Mouse (Mus musculus) monocyte, adult 5-6 weeks (primary cell): Measurements from ENCODE around the gene Dus3l. TPM values are rescaled to one million over a fixed set of nuclear protein-coding genes. Genes with fewer than 3 reads are reported as not detected.

Experiments
- ATAC-seq: fragments of 153-309, 156-312 bp; replicated peaks from 2 replicates; pipeline ENCODE4 v1.8.0; 2017; ENCODE audit warnings: mild to moderate bottlenecking; ENCODE audit not compliant: low TSS enrichment, insufficient number of reproducible peaks, severe bottlenecking, poor library complexity, low FRiP score
- total RNA-seq: library from RNA; stranded (forward); fragments of 200-1000, 200-491, 200-594 nt; gene quantifications from 3 replicates; pipeline ENCODE4 v1.2.3, GENCODE M21; 2017

Dus3l gene
- total RNA-seq, 1 experiment from 2014 or later, result 15.0 TPM

DNA sequence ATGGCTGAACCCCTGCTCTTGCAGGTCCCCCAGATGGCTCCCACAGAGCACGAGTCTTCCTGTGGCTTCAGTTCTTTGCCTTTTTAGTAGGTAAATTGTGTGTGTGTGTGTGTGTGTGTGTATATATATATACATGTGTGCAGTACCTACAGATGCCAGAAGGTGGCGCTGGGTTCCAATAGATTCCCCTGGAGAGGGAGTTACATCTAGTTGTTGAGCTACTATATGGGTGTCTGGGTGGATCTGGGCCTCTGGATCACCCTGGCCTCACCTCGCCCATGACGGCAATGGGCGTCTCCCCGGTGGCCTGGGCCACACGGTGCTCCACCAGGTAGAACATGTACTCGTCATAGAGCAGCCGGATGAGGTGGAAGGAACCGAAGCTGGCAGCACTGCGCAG is 13.0 kb downstream of the Dus3l start:
- ATAC-seq, result no peak

DNA sequence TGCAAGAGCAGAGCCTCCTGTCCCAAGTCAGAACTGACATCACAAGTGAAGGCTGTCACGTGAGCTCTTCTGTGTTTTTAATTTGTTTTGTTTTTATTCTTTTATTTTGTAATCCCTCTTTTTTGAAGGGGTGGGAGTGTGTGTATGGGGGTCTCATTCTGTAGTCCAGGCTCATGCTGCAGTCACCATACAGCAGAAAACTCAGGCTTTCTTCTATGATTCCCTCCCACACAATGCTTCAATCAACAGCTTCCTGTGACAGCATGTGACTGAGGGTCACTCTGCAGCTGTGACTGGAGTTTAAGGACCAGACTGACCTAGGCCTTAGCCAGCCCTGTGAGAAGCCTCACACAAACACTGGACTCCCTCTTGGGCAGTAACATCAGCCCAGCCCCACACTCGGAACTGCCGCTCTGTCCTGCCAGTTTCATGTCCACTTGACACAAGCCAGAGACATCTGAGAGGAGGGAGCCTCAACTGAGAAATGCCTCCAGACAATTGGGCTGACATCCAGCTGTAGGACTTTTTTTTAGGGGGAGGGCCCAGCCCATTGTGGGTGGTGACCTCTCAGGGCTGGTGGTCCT is 14.3 kb downstream of the Dus3l start:
- no peak for ATAC-seq

DNA sequence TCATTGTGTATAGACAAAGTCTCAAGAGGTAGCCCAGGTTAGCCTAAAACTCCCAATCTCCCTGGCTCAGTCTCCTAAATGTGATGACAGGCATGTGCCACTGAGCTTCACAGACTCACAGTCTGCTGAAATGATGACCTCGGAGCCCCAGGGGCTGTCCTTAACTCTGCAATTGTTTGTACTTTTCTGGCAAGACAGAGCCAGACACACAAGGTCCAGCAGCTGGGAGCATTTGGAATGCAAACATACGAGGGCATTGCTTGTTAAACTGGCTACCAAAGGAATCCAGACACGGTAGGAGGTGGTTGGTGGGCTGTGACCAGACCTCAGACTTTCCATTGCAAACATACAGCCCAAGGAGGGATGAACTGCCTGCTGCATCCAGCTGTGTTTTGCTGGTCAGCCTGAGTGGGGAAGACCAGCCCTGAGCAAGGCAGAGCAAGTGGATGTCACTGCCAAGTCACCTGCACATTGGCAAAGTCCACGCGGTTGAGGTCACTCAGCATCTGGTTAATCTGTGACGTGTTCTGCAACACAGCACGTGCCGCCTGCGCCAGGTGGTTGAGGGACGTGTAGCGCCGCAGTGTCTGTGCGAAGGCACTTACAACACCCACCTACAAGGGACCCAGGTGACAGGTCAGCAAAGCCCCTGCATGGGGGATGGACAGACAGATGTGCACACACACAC is 15.9 kb downstream of the Dus3l start:
- ATAC-seq, result no peak

DNA sequence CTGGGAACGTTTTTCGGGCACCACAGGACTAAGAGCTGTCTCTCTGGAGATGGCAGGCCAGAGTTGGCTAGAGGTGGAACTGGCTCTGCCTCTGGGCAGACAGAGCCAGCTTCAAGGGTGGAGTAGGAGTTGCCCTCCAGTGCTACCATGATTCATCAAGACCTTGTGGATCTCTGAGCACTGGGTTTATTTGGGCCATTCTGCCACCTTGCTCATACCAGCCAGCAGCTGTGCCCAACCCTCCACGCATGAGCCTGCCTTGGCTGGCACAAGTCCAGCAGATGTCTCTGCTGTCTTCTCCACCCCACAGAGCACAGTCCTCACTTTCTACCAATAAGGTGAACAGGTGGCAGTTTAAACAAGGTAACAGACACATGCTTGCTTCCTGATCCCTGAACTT is 24.3 kb downstream of the Dus3l start:
- ATAC-seq, result no peak

DNA sequence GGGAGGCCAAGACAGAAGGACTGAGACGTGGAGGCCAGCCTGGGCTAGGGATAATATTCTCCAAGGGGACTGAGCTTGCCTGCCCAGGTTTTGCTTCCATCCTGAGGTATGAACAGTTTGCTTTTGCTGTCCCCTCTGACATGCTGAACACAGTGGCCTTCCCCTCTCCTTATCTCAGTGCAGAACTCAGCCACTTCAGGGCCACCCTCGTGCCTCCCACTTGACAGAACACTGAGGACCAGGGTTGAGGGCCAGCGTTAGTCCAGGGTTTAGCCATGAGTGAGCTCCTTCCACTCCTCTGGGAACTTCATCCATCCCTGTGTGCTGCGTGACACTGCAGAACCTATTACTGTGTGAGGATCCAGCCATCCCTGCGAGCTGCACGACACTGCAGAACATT is 24.7 kb downstream of the Dus3l start:
- no peak for ATAC-seq

DNA sequence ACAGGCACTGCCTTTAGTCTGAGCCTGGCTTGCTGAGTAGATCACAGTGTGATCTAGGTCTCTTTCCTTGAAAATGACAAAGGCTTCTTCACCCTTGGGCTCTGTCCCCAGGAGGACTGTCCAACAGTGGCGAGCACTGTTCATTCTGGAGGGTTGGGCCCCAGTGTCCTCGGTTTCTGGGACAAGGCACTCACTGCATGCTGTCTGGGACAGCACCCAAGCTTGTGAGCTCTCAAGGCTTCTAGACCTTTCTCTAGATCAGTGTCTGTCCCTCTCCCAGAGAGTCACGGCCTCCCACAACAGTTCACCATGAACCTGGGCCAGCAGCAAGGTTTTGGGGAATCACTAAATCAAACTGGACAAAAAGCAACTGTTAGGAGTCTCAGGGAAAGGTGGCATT is 28.0 kb downstream of the Dus3l start:
- no peak for ATAC-seq

DNA sequence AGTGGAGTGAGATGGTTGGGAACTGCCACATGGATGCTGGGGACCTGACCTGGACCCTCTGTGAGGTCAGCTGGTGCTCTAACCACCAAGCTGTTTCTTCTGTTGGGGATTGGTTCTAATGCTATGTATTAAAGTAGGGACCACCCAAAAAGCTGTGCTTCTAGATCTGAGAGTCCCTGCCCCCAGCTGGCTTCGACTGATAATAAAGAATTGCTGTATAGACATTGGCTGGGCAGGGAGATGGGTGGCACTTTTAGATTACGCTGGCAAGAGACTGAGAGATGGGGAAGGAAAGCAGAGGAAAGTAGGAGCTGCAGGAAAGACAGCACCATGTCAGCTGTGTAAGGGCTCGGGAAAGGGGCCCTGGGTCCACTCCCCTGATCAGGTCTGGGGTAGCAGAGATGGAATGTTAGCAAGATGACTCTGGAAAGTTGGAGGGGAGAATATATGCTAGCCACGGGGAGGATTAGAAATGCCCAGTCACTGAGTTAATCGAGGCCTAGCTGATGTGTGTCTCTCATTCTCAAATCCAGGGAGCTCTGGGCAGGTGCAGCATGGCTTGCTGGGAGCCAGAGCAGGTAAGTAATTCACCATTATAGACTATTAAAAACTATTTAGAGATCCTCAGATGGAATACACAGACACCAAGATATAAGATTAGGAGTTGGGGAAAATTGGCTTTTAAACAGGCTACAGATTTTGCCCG is 29.2 kb downstream of the Dus3l start:
- no peak for ATAC-seq

DNA sequence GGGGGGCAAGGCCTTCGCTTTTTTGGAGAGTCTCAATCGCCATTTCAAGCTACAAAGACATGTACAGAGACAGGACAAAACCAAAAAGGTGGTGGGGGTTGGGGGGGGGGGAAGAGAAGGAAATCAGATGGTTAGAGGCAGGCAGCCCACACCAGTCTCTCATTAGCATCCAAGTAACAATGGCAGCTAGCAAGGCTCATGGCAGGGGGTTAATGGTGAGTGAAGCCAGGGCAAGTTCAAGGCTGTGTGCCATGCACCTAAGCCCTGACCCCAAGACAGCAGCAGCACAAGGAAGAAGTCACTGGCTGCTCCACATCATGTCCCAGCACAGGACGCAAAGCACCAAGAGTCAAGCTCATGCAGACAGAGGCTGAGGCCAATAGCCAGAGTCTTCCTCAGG is 34.7 kb downstream of the Dus3l start:
- ATAC-seq, result no peak

DNA sequence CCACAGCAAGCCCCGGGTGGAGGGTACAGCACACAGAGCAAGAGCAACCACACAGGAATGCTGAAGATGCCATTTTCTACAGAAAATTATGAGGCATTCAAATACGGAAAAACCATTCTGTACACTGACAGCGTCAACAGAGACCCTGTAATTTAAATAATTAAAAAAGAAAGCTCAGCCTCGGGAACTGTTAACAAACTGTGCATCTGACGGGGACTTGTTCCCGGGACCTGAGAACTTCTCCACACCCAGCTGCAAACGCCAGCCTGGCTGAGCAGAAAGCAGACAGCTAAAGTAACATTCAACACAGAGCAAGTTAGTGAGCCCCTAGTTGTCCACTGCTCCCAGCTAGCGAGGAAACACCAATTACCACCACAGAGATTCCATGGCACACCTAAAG is 37.5 kb downstream of the Dus3l start:
- ATAC-seq, result no peak

DNA sequence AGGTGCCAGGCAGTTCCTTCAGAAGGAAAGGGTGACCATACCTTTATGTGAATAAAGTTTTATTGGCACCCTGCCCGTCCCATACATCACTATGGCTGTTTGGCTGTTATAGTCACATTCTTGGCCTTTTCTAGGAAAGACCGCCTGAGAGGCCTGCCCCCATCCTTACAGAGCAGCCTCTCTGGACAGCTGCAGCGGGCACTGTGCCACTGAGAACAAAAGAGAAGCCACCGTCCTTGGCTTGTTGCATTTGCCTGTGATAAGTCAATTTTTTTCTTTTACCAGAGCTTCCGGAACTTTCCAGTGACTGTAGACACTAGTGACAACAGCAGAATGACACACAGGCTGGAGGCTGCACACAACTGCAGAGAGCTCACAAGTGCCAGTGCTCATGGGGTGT is 40.4 kb downstream of the Dus3l start:
- ATAC-seq, result no peak

DNA sequence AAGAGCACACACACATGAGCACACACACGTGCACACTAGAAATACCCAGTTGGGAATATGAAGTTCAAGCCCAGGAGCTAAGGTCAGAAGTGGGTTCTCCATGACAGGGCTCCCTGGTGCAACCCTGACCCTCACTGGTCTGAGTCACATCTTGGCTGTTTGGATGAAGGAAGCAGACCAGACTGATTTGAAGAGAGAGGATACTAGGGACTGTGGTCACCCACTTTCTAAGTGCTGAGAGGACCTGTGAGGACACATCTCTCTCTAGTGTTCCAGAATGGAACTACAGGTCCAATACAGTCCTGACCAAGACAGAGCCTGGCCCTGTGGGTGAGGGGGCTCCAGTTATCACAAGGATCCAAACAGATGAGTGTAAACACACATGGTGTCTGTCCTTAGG is 41.2 kb downstream of the Dus3l start:
- no peak for ATAC-seq

DNA sequence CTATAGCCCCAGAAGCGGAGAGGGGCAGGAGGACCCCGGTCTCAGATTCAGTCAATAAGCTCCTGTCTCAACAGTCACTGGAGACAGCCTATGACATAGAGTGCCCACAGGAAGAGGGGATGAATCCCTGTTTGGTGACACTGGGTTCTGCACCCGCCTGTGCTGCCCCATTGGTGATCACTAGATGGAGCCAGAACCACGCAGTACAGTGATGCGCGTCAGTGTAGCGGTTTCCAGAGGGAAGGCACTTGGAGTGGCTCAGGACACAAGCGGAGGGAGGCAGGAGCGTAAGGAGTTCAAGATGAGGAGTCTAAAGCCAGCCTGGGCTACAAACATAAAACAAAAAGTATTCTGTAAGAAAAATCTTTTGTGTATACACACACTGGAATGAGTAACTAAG is 44.0 kb downstream of the Dus3l start:
- peak; percentile 36; the same call in 1 of the 2 replicates for ATAC-seq

DNA sequence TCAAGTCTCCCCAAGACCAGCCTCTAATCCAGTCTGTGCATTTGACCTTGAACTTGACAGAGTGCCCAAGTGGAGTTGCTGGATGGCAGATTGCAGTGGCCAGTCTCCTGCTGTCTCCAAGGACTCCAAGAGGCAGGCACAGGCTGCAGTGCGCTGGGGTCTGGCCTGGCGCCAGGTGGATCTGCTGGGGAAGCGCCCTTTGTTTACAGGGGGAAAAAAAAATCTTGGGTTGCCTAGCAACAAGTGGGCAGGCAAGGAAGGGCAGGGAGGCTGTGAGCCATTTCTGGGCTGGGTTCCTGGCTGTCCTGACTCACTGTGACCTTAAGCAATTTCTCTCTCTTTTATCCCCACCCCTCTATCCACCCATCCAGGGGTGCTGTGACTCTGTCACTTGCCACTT is 45.7 kb downstream of the Dus3l start:
- ATAC-seq, result no peak

DNA sequence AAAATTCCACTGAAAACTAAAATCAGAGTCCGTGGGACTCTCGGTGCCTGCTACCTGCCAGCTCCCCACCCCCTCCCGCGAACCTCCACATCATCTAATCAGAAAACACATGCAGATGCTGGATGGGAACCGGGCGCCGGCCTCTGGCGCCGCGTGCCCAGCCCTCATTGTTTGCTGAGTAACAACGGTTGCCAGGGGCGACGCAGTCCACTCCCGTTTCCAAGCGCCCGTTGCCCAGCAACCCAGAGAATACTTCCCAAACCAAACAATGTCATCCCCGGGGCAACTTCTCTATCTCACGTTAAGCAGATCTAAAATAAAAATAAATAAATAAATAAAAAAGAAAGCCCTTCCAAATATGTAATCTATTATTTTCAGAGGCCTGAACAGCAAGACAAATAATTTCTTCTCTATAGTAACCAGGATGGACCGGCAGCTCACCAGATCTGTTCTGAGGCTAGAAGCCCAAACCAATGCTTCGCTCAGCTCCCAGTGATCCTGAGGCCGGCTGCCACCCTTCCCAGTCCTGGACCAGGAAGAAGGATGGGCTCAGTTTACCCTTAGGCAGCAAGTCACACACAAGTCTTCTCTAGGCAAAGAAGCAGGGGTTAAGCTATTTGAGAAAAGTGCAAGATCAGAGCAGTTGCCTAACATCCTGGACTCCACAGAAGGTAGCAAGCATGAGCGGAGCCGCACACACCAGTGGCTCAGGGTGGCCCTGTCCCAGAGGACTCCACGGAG is 49.9 kb downstream of the Dus3l start:
- ATAC-seq, result peak; percentile 68

DNA sequence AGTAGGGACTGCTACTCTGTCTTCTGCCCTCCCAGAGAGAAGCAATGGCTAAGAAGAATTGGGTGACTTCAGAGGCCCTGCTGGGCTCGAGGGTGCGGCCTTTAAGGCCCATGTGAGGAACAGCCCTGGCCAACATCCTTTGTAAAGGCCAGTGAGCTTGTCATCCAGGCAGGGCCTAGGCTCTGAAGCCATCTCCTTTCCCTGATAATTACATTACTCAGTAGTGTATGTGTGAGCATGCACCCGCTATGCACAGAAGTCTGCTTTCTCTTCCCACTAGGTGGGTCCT is 50.4 kb downstream of the Dus3l start:
- no peak for ATAC-seq

DNA sequence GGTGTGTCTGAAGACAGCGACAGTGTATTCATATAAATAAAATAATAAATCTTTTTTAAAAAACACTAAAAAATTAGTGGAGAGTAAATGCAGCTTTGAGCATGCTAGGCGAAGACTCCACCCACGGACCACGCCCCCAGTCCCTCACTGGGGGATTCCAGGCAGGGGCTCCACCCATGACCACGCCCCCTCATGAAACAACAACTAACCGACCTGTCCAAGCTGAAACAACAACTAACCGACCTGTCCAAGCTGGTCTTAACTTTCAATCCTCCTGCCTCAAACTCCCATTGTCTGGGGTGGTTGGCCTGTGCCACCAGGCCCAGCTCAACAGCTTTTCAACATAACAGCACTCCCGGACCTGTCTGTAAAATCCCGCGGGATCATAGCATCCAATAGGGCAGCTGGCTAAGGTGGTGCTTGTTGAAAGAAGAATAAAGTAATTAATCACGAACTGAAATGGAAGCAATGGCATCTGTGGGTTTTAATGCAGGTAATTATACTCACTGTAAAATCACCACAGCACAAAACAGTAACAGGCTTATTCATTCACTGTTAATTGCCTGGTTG is 53.6 kb downstream of the Dus3l start:
- no peak for ATAC-seq

DNA sequence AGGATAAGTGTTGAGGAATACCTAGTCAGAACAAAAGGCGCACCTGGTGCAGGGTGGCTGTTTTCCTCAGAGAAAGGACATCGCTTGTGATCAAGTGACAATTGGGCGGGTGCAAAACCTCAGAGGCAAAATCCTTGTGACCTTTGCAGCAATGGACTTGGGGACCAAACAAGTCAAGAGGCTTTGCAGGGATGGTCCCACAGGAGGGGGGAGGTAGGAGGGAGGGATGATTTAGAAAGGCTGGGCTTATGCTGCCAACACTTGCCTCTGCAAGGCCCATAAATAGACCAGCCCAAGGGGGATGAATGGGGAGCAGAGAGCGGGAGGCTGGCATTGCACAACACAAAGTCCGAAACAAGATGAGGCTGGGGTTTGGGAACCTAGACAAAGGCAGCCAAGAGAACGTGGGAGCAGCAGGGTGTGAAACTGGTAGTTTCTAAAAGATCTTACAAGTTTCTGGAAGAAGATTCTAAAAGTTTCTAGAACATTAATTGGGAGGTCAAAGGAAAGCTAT is 54.5 kb downstream of the Dus3l start:
- ATAC-seq, result no peak
